Mouse (Mus musculus): ENCODE results near the gene Khdc1b. TPM values are rescaled to one million over a fixed set of nuclear protein-coding genes. Genes with fewer than 3 reads are reported as not detected.

Khdc1b gene
- polyA plus RNA-seq, 1 experiment from 2014 or later = not detected

DNA sequence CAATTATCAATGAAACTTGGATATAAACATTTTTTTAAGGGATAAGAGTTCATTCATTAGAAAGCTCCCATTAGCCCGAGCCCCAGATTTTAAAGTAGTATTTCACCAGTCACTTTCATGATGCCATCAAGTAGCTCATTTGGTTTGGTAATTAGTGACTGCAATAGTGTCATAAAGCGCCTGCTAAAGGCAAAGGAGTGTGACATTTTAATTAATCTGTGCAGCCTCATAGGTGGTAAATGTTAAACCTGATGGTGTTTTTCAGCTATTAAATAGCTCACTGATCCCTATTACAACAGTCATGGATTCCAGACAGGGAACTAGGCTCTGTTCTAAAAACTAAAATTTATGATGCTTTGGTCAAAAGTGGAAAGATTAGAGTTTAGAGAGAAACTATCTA, 23.9 kb downstream of the Khdc1b start:
- no peaks in the 10 kb centered on the region for H3K9me3 ChIP-seq (ENCODE audit: control insufficient read depth, low read length)
- no peak overlapping the region for H3K4me2 ChIP-seq (ENCODE audit: low read depth, low read length)
- 76% methylated on average over 2 of the region's 2 CpGs for WGBS
- no peaks in the 10 kb centered on the region for H3K36me3 ChIP-seq (ENCODE audit: control insufficient read depth, insufficient read depth, low read length)
- no peaks in the 10 kb centered on the region for H3K4me1 ChIP-seq (ENCODE audit: control insufficient read depth, insufficient read depth, low read length)
- DNase-seq (ENCODE audit: low spot score) = no peak
- no peaks in the 10 kb centered on the region for H3K27me3 ChIP-seq (replicated peaks; ENCODE audit: control insufficient read depth, insufficient read depth, low read length)
- no peak overlapping the region for H3K4me3 ChIP-seq (ENCODE audit: low read depth, low read length)
- no peak for ATAC-seq (ENCODE audit: low read depth)
- H3K27ac ChIP-seq (replicated peaks; ENCODE audit: low read depth, low read length) = no peak overlapping the region
- no peak overlapping the region for H3K9ac ChIP-seq (ENCODE audit: low read depth, low read length)

- H3K27ac ChIP-seq (replicated peaks; ENCODE audit: low read depth, low read length) = no peak overlapping the region
- ATAC-seq (ENCODE audit: low read depth) = peak; percentile 71; the same call in 1 of the 2 replicates
Observed at GRCm38 (mm10) chr1:21411331-21412196, 28.2 kb downstream of the Khdc1b start.

GRCm38 (mm10) chr1:21412197-21412555, 28.8 kb downstream of the Khdc1b start:
- Histone ChIP-seq H3K27me3 (replicated peaks; ENCODE audit: control insufficient read depth, insufficient read depth, low read length) (no peaks in the 10 kb centered on the region), H3K9ac (ENCODE audit: low read depth, low read length) (no peak overlapping the region), H3K4me1 (ENCODE audit: control insufficient read depth, insufficient read depth, low read length) (no peaks in the 10 kb centered on the region), H3K27ac (replicated peaks; ENCODE audit: low read depth, low read length) (no peak overlapping the region), H3K36me3 (ENCODE audit: control insufficient read depth, insufficient read depth, low read length) (no peaks in the 10 kb centered on the region), H3K9me3 (ENCODE audit: control insufficient read depth, low read length) (no peaks in the 10 kb centered on the region), H3K4me3 (ENCODE audit: low read depth, low read length) (no peak overlapping the region), H3K4me2 (ENCODE audit: low read depth, low read length) (no peak overlapping the region)
- WGBS = 78% methylated on average over 2 of the region's 2 CpGs
- no peak for ATAC-seq (ENCODE audit: low read depth)
- DNase-seq (ENCODE audit: low spot score) = no peak

More at GRCm38 (mm10) chr1:21411331-21412196, 28.2 kb downstream of the Khdc1b start:
- WGBS = 53% methylated on average over 18 of the region's 18 CpGs
- DNase-seq (ENCODE audit: low spot score) = peak; percentile 91
- H3K4me3 ChIP-seq (ENCODE audit: low read depth, low read length) = no peak overlapping the region
- no peaks in the 10 kb centered on the region for H3K4me1 ChIP-seq (ENCODE audit: control insufficient read depth, insufficient read depth, low read length)
- H3K9ac ChIP-seq (ENCODE audit: low read depth, low read length) = no peak overlapping the region
- H3K27me3 ChIP-seq (replicated peaks; ENCODE audit: control insufficient read depth, insufficient read depth, low read length) = no peaks in the 10 kb centered on the region
- H3K9me3 ChIP-seq (ENCODE audit: control insufficient read depth, low read length) = no peaks in the 10 kb centered on the region
- no peaks in the 10 kb centered on the region for H3K36me3 ChIP-seq (ENCODE audit: control insufficient read depth, insufficient read depth, low read length)
- H3K4me2 ChIP-seq (ENCODE audit: low read depth, low read length) = peak overlapping the region; percentile 37

GRCm38 (mm10) chr1:21419370-21419769, 36.0 kb downstream of the Khdc1b start:
- DNase-seq (ENCODE audit: low spot score) (peak; percentile 22), ATAC-seq (ENCODE audit: low read depth) (no peak)
- Histone ChIP-seq H3K36me3 (ENCODE audit: control insufficient read depth, insufficient read depth, low read length) (no peaks in the 10 kb centered on the region), H3K4me2 (ENCODE audit: low read depth, low read length) (no peak overlapping the region), H3K27me3 (replicated peaks; ENCODE audit: control insufficient read depth, insufficient read depth, low read length) (no peaks in the 10 kb centered on the region), H3K4me3 (ENCODE audit: low read depth, low read length) (no peak overlapping the region), H3K9ac (ENCODE audit: low read depth, low read length) (no peak overlapping the region), H3K27ac (replicated peaks; ENCODE audit: low read depth, low read length) (no peak overlapping the region), H3K4me1 (ENCODE audit: control insufficient read depth, insufficient read depth, low read length) (no peaks in the 10 kb centered on the region), H3K9me3 (ENCODE audit: control insufficient read depth, low read length) (no peaks in the 10 kb centered on the region)

GRCm38 (mm10) chr1:21425654-21426053, 42.3 kb downstream of the Khdc1b start:
- no peak overlapping the region for H3K4me3 ChIP-seq (ENCODE audit: low read depth, low read length)
- no peaks in the 10 kb centered on the region for H3K36me3 ChIP-seq (ENCODE audit: control insufficient read depth, insufficient read depth, low read length)
- DNase-seq (ENCODE audit: low spot score) = no peak
- no peaks in the 10 kb centered on the region for H3K9me3 ChIP-seq (ENCODE audit: control insufficient read depth, low read length)
- H3K27me3 ChIP-seq (replicated peaks; ENCODE audit: control insufficient read depth, insufficient read depth, low read length) = no peaks in the 10 kb centered on the region
- ATAC-seq (ENCODE audit: low read depth) = no peak
- H3K27ac ChIP-seq (replicated peaks; ENCODE audit: low read depth, low read length) = no peak overlapping the region
- H3K9ac ChIP-seq (ENCODE audit: low read depth, low read length) = no peak overlapping the region
- H3K4me1 ChIP-seq (ENCODE audit: control insufficient read depth, insufficient read depth, low read length) = no peaks in the 10 kb centered on the region
- whole genome bisulfite sequencing = 81% methylated on average over 2 of the region's 2 CpGs
- no peak overlapping the region for H3K4me2 ChIP-seq (ENCODE audit: low read depth, low read length)

- Histone ChIP-seq H3K27ac (replicated peaks; ENCODE audit: low read depth, low read length) (no peak overlapping the region), H3K36me3 (ENCODE audit: control insufficient read depth, insufficient read depth, low read length) (no peaks in the 10 kb centered on the region), H3K4me2 (ENCODE audit: low read depth, low read length) (no peak overlapping the region), H3K9ac (ENCODE audit: low read depth, low read length) (no peak overlapping the region), H3K9me3 (ENCODE audit: control insufficient read depth, low read length) (no peaks in the 10 kb centered on the region), H3K4me1 (ENCODE audit: control insufficient read depth, insufficient read depth, low read length) (no peaks in the 10 kb centered on the region), H3K4me3 (ENCODE audit: low read depth, low read length) (no peak overlapping the region), H3K27me3 (replicated peaks; ENCODE audit: control insufficient read depth, insufficient read depth, low read length) (no peaks in the 10 kb centered on the region)
- 66% methylated on average over 4 of the region's 4 CpGs for WGBS
- DNase-seq (ENCODE audit: low spot score) (no peak), ATAC-seq (ENCODE audit: low read depth) (no peak)
Observed at GRCm38 (mm10) chr1:21428079-21428478, 44.7 kb downstream of the Khdc1b start.

- ATAC-seq (ENCODE audit: low read depth) (no peak), DNase-seq (ENCODE audit: low spot score) (no peak)
- Histone ChIP-seq H3K9me3 (ENCODE audit: control insufficient read depth, low read length) (no peaks in the 10 kb centered on the region), H3K4me2 (ENCODE audit: low read depth, low read length) (no peak overlapping the region), H3K36me3 (ENCODE audit: control insufficient read depth, insufficient read depth, low read length) (no peaks in the 10 kb centered on the region), H3K27ac (replicated peaks; ENCODE audit: low read depth, low read length) (no peak overlapping the region), H3K27me3 (replicated peaks; ENCODE audit: control insufficient read depth, insufficient read depth, low read length) (no peaks in the 10 kb centered on the region), H3K9ac (ENCODE audit: low read depth, low read length) (no peak overlapping the region), H3K4me1 (ENCODE audit: control insufficient read depth, insufficient read depth, low read length) (no peaks in the 10 kb centered on the region), H3K4me3 (ENCODE audit: low read depth, low read length) (no peak overlapping the region)
- WGBS = 87% methylated on average over 3 of the region's 3 CpGs
Observed at GRCm38 (mm10) chr1:21431666-21432065, 48.3 kb downstream of the Khdc1b start.

- Histone ChIP-seq H3K4me1 (ENCODE audit: control insufficient read depth, insufficient read depth, low read length) (no peaks in the 10 kb centered on the region), H3K4me3 (ENCODE audit: low read depth, low read length) (no peak overlapping the region), H3K27ac (replicated peaks; ENCODE audit: low read depth, low read length) (no peak overlapping the region), H3K9ac (ENCODE audit: low read depth, low read length) (no peak overlapping the region), H3K36me3 (ENCODE audit: control insufficient read depth, insufficient read depth, low read length) (no peaks in the 10 kb centered on the region), H3K4me2 (ENCODE audit: low read depth, low read length) (no peak overlapping the region), H3K27me3 (replicated peaks; ENCODE audit: control insufficient read depth, insufficient read depth, low read length) (no peaks in the 10 kb centered on the region), H3K9me3 (ENCODE audit: control insufficient read depth, low read length) (no peaks in the 10 kb centered on the region)
- ATAC-seq (ENCODE audit: low read depth) (no peak), DNase-seq (ENCODE audit: low spot score) (no peak)
- WGBS = 65% methylated on average over 3 of the region's 3 CpGs
Observed at GRCm38 (mm10) chr1:21434853-21435252, 51.5 kb downstream of the Khdc1b start.

All from embryonic facial prominence, embryonic 14.5 days (tissue).